Mouse (Mus musculus) layer of hippocampus, postnatal 25 days (tissue): ENCODE measurements around the gene Sar1b. TPM values are rescaled to one million over a fixed set of nuclear protein-coding genes. Genes with fewer than 3 reads are reported as not detected.
"Not testable (repeated sequence)": the region's sequence is repeated elsewhere in the genome, so short reads cannot be mapped to it uniquely, and the experiment has no call there.

ENCODE experiments used
- DNase-seq, 2 experiments: peaks; one replicate each; pipeline ENCODE4 v3.0.0; 2022; ENCODE audit warnings: mixed read lengths in 2 of 2, low spot score in 1 of 2; ENCODE audit errors: extremely low spot score in 1 of 2
- total RNA-seq, 2 experiments: library from RNA; stranded (reverse); gene quantifications; 2 replicates each; pipeline ENCODE4 v1.2.3; 2021

Gene Sar1b
- total RNA-seq = 10 to 100 TPM; 68.7 to 72.7 TPM

- peak; percentile 71 to 78 for DNase-seq
Observed at GRCm38 (mm10) chr11:51763213-51763907, at the start of gene Sar1b, which contains the start of gene Sec24a. TSS of gene Sar1b (plus strand) at chr11:51763687. TSS of gene Sec24a (minus strand) at chr11:51763634.

- DNase-seq = no peak
Observed at GRCm38 (mm10) chr11:51721066-51721465, 42.4 kb upstream of the Sar1b start.

- no peak for DNase-seq
Observed at GRCm38 (mm10) chr11:51732883-51733282, 30.6 kb upstream of the Sar1b start.

- not testable (repeated sequence) for DNase-seq
Observed at GRCm38 (mm10) chr11:51734218-51734617, 29.3 kb upstream of the Sar1b start.

- DNase-seq = no peak
Observed at GRCm38 (mm10) chr11:51738651-51739403, 24.7 kb upstream of the Sar1b start.

GRCm38 (mm10) chr11:51740701-51741100, 22.8 kb upstream of the Sar1b start:
- DNase-seq = no peak

- DNase-seq = no peak
Observed at GRCm38 (mm10) chr11:51746096-51746495, 17.4 kb upstream of the Sar1b start.

GRCm38 (mm10) chr11:51751623-51752225, 11.8 kb upstream of the Sar1b start:
- not testable (repeated sequence) for DNase-seq

GRCm38 (mm10) chr11:51755621-51756311, 7.7 kb upstream of the Sar1b start:
- peak in 1 of 2 experiments; percentile 20 for DNase-seq

GRCm38 (mm10) chr11:51756352-51756771, 7.1 kb upstream of the Sar1b start:
- peak; percentile 78 to 86 for DNase-seq

GRCm38 (mm10) chr11:51757023-51757422, 6.5 kb upstream of the Sar1b start:
- no peak for DNase-seq

GRCm38 (mm10) chr11:51757625-51758024, 5.9 kb upstream of the Sar1b start:
- no peak for DNase-seq

- not testable (repeated sequence) for DNase-seq
Observed at GRCm38 (mm10) chr11:51758207-51758606, 5.3 kb upstream of the Sar1b start.

GRCm38 (mm10) chr11:51759251-51759650, 4.2 kb upstream of the Sar1b start:
- DNase-seq = no peak

GRCm38 (mm10) chr11:51759941-51760657, 3.4 kb upstream of the Sar1b start:
- DNase-seq = no peak

- no peak for DNase-seq
Observed at GRCm38 (mm10) chr11:51761241-51761640, 2.2 kb upstream of the Sar1b start.

GRCm38 (mm10) chr11:51763955-51764354, 468 bp downstream of the Sar1b start:
- DNase-seq = no peak

- no peak for DNase-seq
Observed at GRCm38 (mm10) chr11:51764816-51765215, 1.3 kb downstream of the Sar1b start.

- no peak for DNase-seq
Observed at GRCm38 (mm10) chr11:51767579-51768220, 4.2 kb downstream of the Sar1b start.
